Mouse (Mus musculus) CH12.LX (cell line): ENCODE measurements around the gene G430095P16Rik. TPM values are rescaled to one million over a fixed set of nuclear protein-coding genes. Genes with fewer than 3 reads are reported as not detected.

Source experiments
- DNase-seq: peaks from one replicate; pipeline ENCODE4 v3.0.0-alpha.2; 2013; ENCODE audit errors: extremely low read depth
- H3K27ac ChIP-seq: 2 replicates; pipeline ENCODE4 v1.5.1; 2012; ENCODE audit warnings: low read depth, mild to moderate bottlenecking, control low read depth, moderate library complexity; ENCODE audit not compliant: insufficient read depth
- H3K27me3 ChIP-seq: replicated peaks from 2 replicates; pipeline ENCODE3; 2012; ENCODE audit warnings: inconsistent platforms
- H3K36me3 ChIP-seq, 2 experiments: replicated peaks in 1 of 2; 2 replicates each; pipeline versions ENCODE3 to v1.6.1; 2012; ENCODE audit warnings: inconsistent platforms in 1 of 2, low read length in 1 of 2, mild to moderate bottlenecking in 1 of 2, mixed read lengths in 1 of 2, moderate library complexity in 1 of 2; ENCODE audit not compliant: control insufficient read depth in 1 of 2, insufficient read depth in 1 of 2
- H3K4me1 ChIP-seq, 2 experiments: 2 replicates each; pipeline ENCODE4 v1.6.1; 2012; ENCODE audit warnings: inconsistent platforms in 1 of 2, moderate library complexity in 1 of 2; ENCODE audit not compliant: insufficient read depth in 2 of 2, control insufficient read depth in 1 of 2
- H3K4me2 ChIP-seq: 2 replicates; pipeline ENCODE4 v1.6.1; 2012; ENCODE audit warnings: low read depth, mild to moderate bottlenecking, control low read depth; ENCODE audit not compliant: poor library complexity, insufficient read depth, severe bottlenecking
- H3K4me3 ChIP-seq, 3 experiments: fragments of 150-350 bp in 1 of 3; sonication (generic) in 1 of 3; replicated peaks in 1 of 3; 2 replicates each; pipeline versions ENCODE3 to v1.5.1; 2011 to 2012; ENCODE audit warnings: low read depth in 2 of 3, low read length in 2 of 3, mild to moderate bottlenecking in 2 of 3, moderate library complexity in 2 of 3, control low read depth in 1 of 3, improper control_type of control experiment in 1 of 3, inconsistent platforms in 1 of 3, mixed read lengths in 1 of 3; ENCODE audit not compliant: poor library complexity in 1 of 3
- H3K79me2 ChIP-seq: replicated peaks from 2 replicates; pipeline ENCODE4 v1.6.1; 2012; ENCODE audit warnings: mild to moderate bottlenecking, moderate library complexity; ENCODE audit not compliant: control insufficient read depth, poor library complexity, insufficient read depth, severe bottlenecking; ENCODE audit errors: extremely low read depth
- H3K9ac ChIP-seq: 2 replicates; pipeline ENCODE4 v1.6.1; 2012; ENCODE audit warnings: low read depth, mild to moderate bottlenecking, control low read depth, moderate library complexity; ENCODE audit not compliant: insufficient read depth
- H3K9me3 ChIP-seq: replicated peaks from 2 replicates; pipeline ENCODE3; 2012; ENCODE audit warnings: low read length, inconsistent platforms, mixed read lengths
- EP300 ChIP-seq: IDR thresholded peaks from 2 replicates; pipeline ENCODE4 v1.6.1; 2011; ENCODE audit warnings: low read length, improper control_type of control experiment
- HCFC1 ChIP-seq: IDR thresholded peaks from 2 replicates; pipeline ENCODE4 v1.6.1; 2012; ENCODE audit warnings: low read depth, mild to moderate bottlenecking, inconsistent platforms, low read length, improper control_type of control experiment
- MAX ChIP-seq: IDR thresholded peaks from 2 replicates; pipeline ENCODE4 v1.6.1; 2011; ENCODE audit warnings: low read length, improper control_type of control experiment
- NELFE ChIP-seq: IDR thresholded peaks from 2 replicates; pipeline ENCODE4 v1.6.1; 2011; ENCODE audit warnings: low read depth, low read length, improper control_type of control experiment
- PAX5 ChIP-seq: IDR thresholded peaks from 2 replicates; pipeline ENCODE4 v1.6.1; 2012; ENCODE audit warnings: low read length, inconsistent platforms, mixed read lengths
- RAD21 ChIP-seq: IDR thresholded peaks from 2 replicates; pipeline ENCODE4 v1.6.1; 2011; ENCODE audit warnings: low read depth, mild to moderate bottlenecking, low read length, improper control_type of control experiment, moderate library complexity
- SIN3A ChIP-seq: IDR thresholded peaks from 2 replicates; pipeline ENCODE4 v1.6.1; 2012; ENCODE audit warnings: low read length, improper control_type of control experiment, inconsistent platforms
- ZMIZ1 ChIP-seq: IDR thresholded peaks from 2 replicates; pipeline ENCODE4 v1.6.1; 2012; ENCODE audit warnings: low read depth, mild to moderate bottlenecking, inconsistent platforms, low read length, improper control_type of control experiment
- ZNF384 ChIP-seq: IDR thresholded peaks from 2 replicates; pipeline ENCODE4 v1.6.1; 2012; ENCODE audit warnings: low read depth, low read length, improper control_type of control experiment, inconsistent platforms
- dilution Hi-C: fragments of 300-500 bp; cut with MboI; formaldehyde crosslinking; loops from 2 replicates; pipeline ENCODE4 v1.14.3; 2020; ENCODE audit warnings: low sequenced_read_pairs; ENCODE audit not compliant: extremely low pct_unique_long_range_greater_than_20kb, extremely low pct_ligation_motif_present
- in situ Hi-C: fragments of 300-500 bp; cut with MboI; formaldehyde crosslinking; loops from 3 replicates; pipeline ENCODE4 v1.14.3; 2019; ENCODE audit warnings: low sequenced_read_pairs, low pct_ligation_motif_present, low pct_unique_long_range_greater_than_20kb, mixed read lengths
- polyA plus RNA-seq: library from polyadenylated mRNA; unstranded; fragments of >175 nt; gene quantifications from 2 replicates; pipeline ENCODE4 v1.2.1, GENCODE M21; 2012; ENCODE audit warnings: low read depth; ENCODE audit not compliant: insufficient read length
- total RNA-seq, 2 experiments: library from RNA; depleted of rRNA; stranded (reverse); fragments of 300-350 nt in 1 of 2; fragments of >200 nt in 1 of 2; gene quantifications; 2 replicates each; pipeline ENCODE4 v1.2.3; 2012 to 2014

Gene G430095P16Rik
- total and polyA plus RNA-seq, 3 experiments = 0.17 TPM; not detected in 2

DNA sequence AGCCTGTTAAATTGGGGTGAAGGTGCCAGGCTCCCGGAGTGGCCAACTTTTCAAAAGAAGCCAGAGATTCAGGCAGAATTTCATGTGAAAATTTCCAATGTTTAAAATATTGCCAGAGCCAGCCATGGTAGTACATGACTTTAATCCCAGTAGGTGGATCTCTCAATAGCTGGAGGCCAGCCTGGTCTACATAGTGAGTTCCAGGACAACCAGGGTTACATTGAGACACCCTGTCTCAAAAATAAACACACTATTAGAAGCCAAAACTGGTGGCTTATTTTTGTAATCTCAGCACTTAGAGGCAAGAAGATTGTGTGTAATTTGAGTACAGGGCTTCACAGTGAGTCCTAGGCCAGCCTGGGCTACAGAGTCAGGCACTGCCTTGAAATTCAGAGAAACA is 12.9 kb upstream of the G430095P16Rik start:
- Histone ChIP-seq H3K4me1 (peaks cover 5 to 59% of the 10 kb centered on the region in 2 experiments; a peak in 3 of 4 replicates), H3K79me2 (no peaks in the 10 kb centered on the region), H3K9me3 (peaks cover 2% of the 10 kb centered on the region), H3K36me3 (peaks cover 0 to 9% of the 10 kb centered on the region in 2 experiments), H3K27ac (no peak overlapping the region), H3K4me3 (no peak overlapping the region), H3K4me2 (no peak overlapping the region), H3K9ac (no peak overlapping the region), H3K27me3 (peaks cover 27% of the 10 kb centered on the region)
- in situ Hi-C loops = loop anchor here (10.0 kb wide), 1 partner anchor 105 kb away; no protein-coding TSS in a partner anchor
- dilution Hi-C loops = no loop called here
- TF ChIP-seq ZNF384 (no peak), EP300 (no peak), ZMIZ1 (no peak)
- no peak for DNase-seq

DNA sequence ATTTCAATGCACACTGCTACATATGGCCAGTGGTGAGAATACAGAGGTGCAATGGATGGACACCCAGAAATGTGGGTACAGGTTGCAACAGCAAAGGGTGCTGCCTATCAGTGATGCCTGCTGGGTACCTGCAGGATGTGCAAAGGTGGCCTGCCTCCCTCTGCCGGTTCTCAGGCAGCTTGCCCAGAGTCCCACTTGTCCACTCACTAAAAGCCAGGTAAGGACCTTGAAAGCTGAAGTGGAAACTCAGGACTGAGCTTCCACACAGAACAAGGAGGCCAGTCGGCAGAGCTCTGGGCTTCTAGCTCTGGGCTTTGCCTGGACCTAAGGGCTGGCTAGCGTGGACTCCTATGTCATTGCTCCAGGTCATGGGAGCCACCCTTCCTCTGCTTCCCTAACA is 11.5 kb upstream of the G430095P16Rik start:
- H3K4me2 ChIP-seq = no peak overlapping the region
- DNase-seq = no peak
- H3K9me3 ChIP-seq = no peaks in the 10 kb centered on the region
- no peak for TF ChIP-seq ZMIZ1
- TF ChIP-seq SIN3A = no peak
- TF ChIP-seq PAX5 = no peak
- no peak for TF ChIP-seq MAX
- H3K36me3 ChIP-seq = no peaks in the 10 kb centered on the region
- H3K27ac ChIP-seq = no peak overlapping the region
- dilution Hi-C loops (no loop called here), in situ Hi-C loops (loop anchor here (10.0 kb wide), 1 partner anchor 103 kb away; no protein-coding TSS in a partner anchor)
- H3K79me2 ChIP-seq = no peaks in the 10 kb centered on the region
- peaks cover 5 to 51% of the 10 kb centered on the region in 2 experiments; a peak in 3 of 4 replicates for H3K4me1 ChIP-seq
- H3K27me3 ChIP-seq = peaks cover 32% of the 10 kb centered on the region
- H3K4me3 ChIP-seq = no peak overlapping the region
- no peak overlapping the region for H3K9ac ChIP-seq

DNA sequence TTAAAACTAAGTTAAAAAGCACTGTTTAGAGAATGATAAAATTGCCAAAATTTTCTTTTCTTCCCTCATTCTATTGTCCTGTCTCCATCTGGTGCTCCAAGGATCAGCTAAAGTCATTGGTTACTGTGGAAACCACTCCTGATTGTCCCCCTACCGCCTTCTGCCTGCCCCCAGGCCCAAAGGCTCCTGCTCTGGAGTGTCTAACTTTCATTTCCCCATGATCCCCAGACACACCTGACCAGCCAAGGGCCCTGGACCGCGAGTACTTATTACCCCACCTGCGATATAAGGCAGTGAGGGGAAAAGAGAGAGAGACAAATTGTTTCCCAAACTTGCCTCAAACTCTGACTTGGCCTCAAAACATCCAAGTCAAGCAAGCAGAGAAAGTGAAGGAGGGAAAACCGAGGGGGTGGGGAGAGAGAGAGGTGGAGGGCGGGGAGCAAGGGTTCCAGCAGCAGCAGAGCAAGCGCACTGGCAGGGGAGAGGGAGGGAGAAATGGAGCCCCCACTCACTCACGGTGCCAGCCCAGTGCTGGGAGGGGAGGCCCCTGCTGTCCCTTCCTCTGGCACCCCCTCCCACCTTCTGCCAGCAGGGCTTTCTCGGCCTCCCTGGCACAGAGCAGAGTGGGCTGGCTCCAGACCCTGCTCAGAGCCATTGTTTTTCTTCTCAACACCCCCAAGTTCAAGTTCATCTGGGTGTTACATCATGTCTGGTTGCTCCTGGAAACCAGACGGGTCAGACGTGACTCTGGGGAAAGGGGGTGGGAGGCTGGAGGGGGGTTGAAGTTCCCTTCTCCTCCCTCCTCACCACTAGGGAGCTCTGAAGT is 10.7 kb upstream of the G430095P16Rik start:
- peaks cover 5 to 44% of the 10 kb centered on the region in 2 experiments; a peak in 3 of 4 replicates for H3K4me1 ChIP-seq
- no peak for TF ChIP-seq NELFE
- TF ChIP-seq HCFC1 = no peak
- TF ChIP-seq RAD21 = no peak
- in situ Hi-C loops (loop anchor here (10.0 kb wide), 1 partner anchor 103 kb away; no protein-coding TSS in a partner anchor), dilution Hi-C loops (no loop called here)
- DNase-seq = no peak
- H3K36me3 ChIP-seq = no peaks in the 10 kb centered on the region
- H3K4me2 ChIP-seq = no peak overlapping the region
- no peaks in the 10 kb centered on the region for H3K79me2 ChIP-seq
- H3K9me3 ChIP-seq = no peaks in the 10 kb centered on the region
- peaks cover 38% of the 10 kb centered on the region for H3K27me3 ChIP-seq
- H3K27ac ChIP-seq = no peak overlapping the region
- no peak overlapping the region for H3K9ac ChIP-seq
- H3K4me3 ChIP-seq = no peak overlapping the region
